Mouse (Mus musculus) forebrain, postnatal 0 days (tissue): Measurements from ENCODE around the gene Fbxw4. TPM values are rescaled to one million over a fixed set of nuclear protein-coding genes. Genes with fewer than 3 reads are reported as not detected.

Experiments used
- ATAC-seq: fragments of 200-750 bp; cut with Nextera tagmentation; 2 replicates; pipeline ENCODE4 v1.8.0; 2017; ENCODE audit warnings: mild to moderate bottlenecking, moderate library complexity
- DNase-seq: peaks from one replicate; pipeline ENCODE4 v3.0.0-alpha.2; 2015
- H3K27ac ChIP-seq: fragments of 300-500 bp; sonication (generic); 2 replicates; pipeline ENCODE4 v1.5.1; 2014; ENCODE audit warnings: low read depth, mild to moderate bottlenecking, antibody characterized with exemption, low read length, moderate library complexity, mixed read lengths
- H3K27me3 ChIP-seq: fragments of 300-500 bp; sonication (generic); 2 replicates; pipeline ENCODE4 v1.6.1; 2014; ENCODE audit warnings: mild to moderate bottlenecking, low read length, mixed read lengths; ENCODE audit not compliant: insufficient read depth
- H3K36me3 ChIP-seq: fragments of 300-500 bp; sonication (generic); 2 replicates; pipeline ENCODE4 v1.6.1; 2014; ENCODE audit warnings: mild to moderate bottlenecking, moderate library complexity; ENCODE audit not compliant: insufficient read depth
- H3K4me1 ChIP-seq: fragments of 300-500 bp; sonication (generic); 2 replicates; pipeline ENCODE4 v1.6.1; 2014; ENCODE audit warnings: antibody characterized with exemption; ENCODE audit not compliant: insufficient read depth
- H3K4me2 ChIP-seq: fragments of 300-500 bp; sonication (generic); 2 replicates; pipeline ENCODE4 v1.6.1; 2014; ENCODE audit warnings: low read depth, mild to moderate bottlenecking, moderate library complexity
- H3K4me3 ChIP-seq: fragments of 300-500 bp; sonication (generic); 2 replicates; pipeline ENCODE4 v1.5.1; 2014; ENCODE audit warnings: low read depth, low read length, mixed read lengths
- H3K9ac ChIP-seq: fragments of 300-500 bp; sonication (generic); 2 replicates; pipeline ENCODE4 v1.6.1; 2014; ENCODE audit warnings: mild to moderate bottlenecking
- H3K9me3 ChIP-seq: fragments of 300-500 bp; sonication (generic); 2 replicates; pipeline ENCODE4 v1.6.1; 2016; ENCODE audit warnings: low read length
- CTCF ChIP-seq: sonication (generic); IDR thresholded peaks from 2 replicates; pipeline ENCODE4 v1.5.1; 2016; ENCODE audit warnings: antibody characterized with exemption, control low read depth, low read depth
- WGBS: fragments of 180-500 bp; shearing (Covaris S2); extraction: QIAGEN DNeasy Blood & Tissue Kit; methylation state at CpG from one replicate; pipeline ENCODE4 v1.1.7; 2014; 5-methylcytosine and 5-hydroxymethylcytosine counted together
- polyA plus RNA-seq: library from polyadenylated mRNA; unstranded; fragments of >200 nt; fragmentation: Nextera tagmentation; extraction: Ambion mirVana; gene quantifications from 2 replicates; pipeline ENCODE4 v1.2.1, GENCODE M21; 2015
- total RNA-seq: library from RNA; depleted of rRNA; stranded (reverse); fragments of >200 nt; gene quantifications from 2 replicates; pipeline ENCODE4 v1.2.3, GENCODE M21; 2014

Fbxw4 gene
- total and polyA plus RNA-seq, 2 experiments from 2014 or later = 6.4 to 31.8 TPM

- ATAC-seq (no peak), DNase-seq (no peak)
- Histone ChIP-seq H3K9ac (no peak overlapping the region), H3K4me1 (no peaks in the 10 kb centered on the region), H3K4me3 (no peak overlapping the region), H3K27ac (no peak overlapping the region), H3K27me3 (no peaks in the 10 kb centered on the region), H3K9me3 (no peaks in the 10 kb centered on the region), H3K36me3 (peaks cover 51% of the 10 kb centered on the region), H3K4me2 (no peak overlapping the region)
- no peak for TF ChIP-seq CTCF
- 80% methylated on average over 7 of the region's 7 CpGs for WGBS
These were observed 85.7 kb downstream of the Fbxw4 start for GRCm38 (mm10) chr19:45574339-45574898.

DNA sequence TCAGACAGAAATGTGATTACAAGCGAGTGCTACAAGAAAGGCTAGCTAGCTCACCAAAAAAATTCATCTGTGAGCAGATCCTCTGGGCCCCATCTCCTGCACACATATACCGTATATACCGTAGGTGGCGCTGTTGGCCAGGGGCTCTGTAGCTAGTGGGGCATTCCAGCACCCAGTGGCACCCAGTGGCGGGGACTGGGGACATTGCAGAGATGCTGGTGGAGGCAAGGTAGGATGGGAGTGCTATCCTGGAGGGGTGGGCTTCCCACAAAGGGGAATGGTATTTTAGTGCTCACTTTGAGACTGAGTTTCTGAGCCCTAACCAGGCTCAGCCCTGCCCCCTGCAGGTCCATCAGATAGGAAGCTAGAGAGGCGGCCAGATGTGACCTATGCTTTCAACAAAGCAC lies 86.2 kb downstream of the Fbxw4 start:
- peak; percentile 88 for ATAC-seq
- peak; percentile 87 for TF ChIP-seq CTCF
- 19% methylated on average over 6 of the region's 6 CpGs for WGBS

GRCm38 (mm10) chr19:45573033-45573432 lies 87.1 kb downstream of the Fbxw4 start:
- ATAC-seq (no peak), DNase-seq (no peak)
- Histone ChIP-seq H3K36me3 (peaks cover 37% of the 10 kb centered on the region), H3K4me2 (no peak overlapping the region), H3K4me3 (no peak overlapping the region), H3K9ac (no peak overlapping the region), H3K27me3 (no peaks in the 10 kb centered on the region), H3K9me3 (no peaks in the 10 kb centered on the region), H3K27ac (no peak overlapping the region), H3K4me1 (no peaks in the 10 kb centered on the region)
- 81% methylated on average over 6 of the region's 6 CpGs for WGBS
- TF ChIP-seq CTCF = no peak

More for the DNA sequence above, 86.2 kb downstream of the Fbxw4 start:
- Histone ChIP-seq H3K9me3 (no peaks in the 10 kb centered on the region), H3K4me1 (no peaks in the 10 kb centered on the region), H3K4me2 (no peak overlapping the region), H3K27ac (no peak overlapping the region), H3K27me3 (no peaks in the 10 kb centered on the region), H3K9ac (no peak overlapping the region), H3K36me3 (peaks cover 46% of the 10 kb centered on the region), H3K4me3 (no peak overlapping the region)
- DNase-seq = peak; percentile 77

DNA sequence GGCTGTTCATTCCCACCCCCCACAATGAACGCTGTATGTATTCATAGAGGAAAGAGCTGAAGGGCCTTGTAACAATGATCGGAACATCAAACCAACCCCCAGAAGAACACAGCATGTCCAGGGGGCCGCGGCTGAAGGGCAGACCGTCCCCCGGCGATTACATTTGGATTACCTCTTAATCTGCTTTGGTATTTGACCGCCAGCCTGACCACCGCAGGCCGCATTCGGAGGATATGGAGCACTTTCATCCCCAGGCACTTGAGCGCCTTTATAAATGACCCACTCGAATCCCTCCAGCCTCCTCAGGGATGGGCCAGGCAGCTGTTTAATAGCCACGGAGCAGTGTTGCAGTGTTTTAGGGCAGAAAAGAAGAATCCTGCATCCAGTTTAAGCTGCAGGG lies 92.7 kb downstream of the Fbxw4 start:
- Histone ChIP-seq H3K27ac (no peak overlapping the region), H3K9me3 (no peaks in the 10 kb centered on the region), H3K4me3 (no peak overlapping the region), H3K9ac (no peak overlapping the region), H3K36me3 (peaks cover 16% of the 10 kb centered on the region), H3K4me1 (no peaks in the 10 kb centered on the region), H3K4me2 (no peak overlapping the region), H3K27me3 (no peaks in the 10 kb centered on the region)
- no peak for DNase-seq
- no peak for TF ChIP-seq CTCF
- no peak for ATAC-seq
- WGBS = 21% methylated on average over 14 of the region's 14 CpGs

DNA sequence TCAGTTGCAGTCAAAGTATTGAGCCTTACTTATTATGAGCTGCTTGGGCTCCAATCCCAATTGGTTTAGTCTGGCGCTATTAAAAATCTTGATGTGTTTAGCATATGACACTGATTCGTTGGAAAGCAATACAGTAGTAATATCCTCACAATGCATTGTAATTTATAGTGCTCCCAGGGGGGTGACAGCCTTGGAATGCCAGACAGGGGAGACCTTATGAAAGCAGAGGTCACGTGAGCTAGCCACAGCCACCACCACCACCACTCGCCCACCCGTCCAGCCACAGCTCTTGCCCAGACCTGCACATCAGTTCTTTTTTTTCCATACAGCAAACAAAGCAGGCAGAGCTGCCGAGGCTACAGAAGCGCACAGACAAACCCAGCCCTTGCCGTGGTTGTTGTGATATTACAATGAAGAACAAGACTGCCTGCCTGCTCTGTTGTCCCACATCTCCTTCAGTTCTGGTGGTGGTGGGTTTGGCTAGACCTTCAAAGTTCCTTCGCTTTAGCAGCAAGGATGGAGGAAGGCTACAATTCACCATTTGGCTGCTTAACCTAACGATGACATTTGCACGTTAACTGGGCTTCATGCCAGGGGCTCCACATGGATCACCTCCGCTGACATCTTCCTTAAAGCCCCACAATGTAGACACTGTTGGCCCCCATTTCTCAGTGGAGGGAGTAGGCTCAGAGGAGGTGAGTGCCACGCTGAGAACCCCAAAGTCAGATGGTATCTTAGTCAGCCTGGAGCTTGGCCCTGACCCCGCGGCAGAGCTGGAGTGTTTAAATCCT lies 94.0 kb downstream of the Fbxw4 start:
- Histone ChIP-seq H3K4me2 (no peak overlapping the region), H3K9ac (no peak overlapping the region), H3K4me3 (no peak overlapping the region), H3K36me3 (0 out of 2 replicates have a peak, but pooled peaks cover 4% of the 10 kb centered on the region), H3K27ac (no peak overlapping the region), H3K27me3 (no peaks in the 10 kb centered on the region), H3K9me3 (no peaks in the 10 kb centered on the region), H3K4me1 (no peaks in the 10 kb centered on the region; the same call in 1 of the 2 replicates)
- TF ChIP-seq CTCF = no peak
- DNase-seq (no peak), ATAC-seq (no peak)
- 54% methylated on average over 15 of the region's 15 CpGs for WGBS

DNA sequence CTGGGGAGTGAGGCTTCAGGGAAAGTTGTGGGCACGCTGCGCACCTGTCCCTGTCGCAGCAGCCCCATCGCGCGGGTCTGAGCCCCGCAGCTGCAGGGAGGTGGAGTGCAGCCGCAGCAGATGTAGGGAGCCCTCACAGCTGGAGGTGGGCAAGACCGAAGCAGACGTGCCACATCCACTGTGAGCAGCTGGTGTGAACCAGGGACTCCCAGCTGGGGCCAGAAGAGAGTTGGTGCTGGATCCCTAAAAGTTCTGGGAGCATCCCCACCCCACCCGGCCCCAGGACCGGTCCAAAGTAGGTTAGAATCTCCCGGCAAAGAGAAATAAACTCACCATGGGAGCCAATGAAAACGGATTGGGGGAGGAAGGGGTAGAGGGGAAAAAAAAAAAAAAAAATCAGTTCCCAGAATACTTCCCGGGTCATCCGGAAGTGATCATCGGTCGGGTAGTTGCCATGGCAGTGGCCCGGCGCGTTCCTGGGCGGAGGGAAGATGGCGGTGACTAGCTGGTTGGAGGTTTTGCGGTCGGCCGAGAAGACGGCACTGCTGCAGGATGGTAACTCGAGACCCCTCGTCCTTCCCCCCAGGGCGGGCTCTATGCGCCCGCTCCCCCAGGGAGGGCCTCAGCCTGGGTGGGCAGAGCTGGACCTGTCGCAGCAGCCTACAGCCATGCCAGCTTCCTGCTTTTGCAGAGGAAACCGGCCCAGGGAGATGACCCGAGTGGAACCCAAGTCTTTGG lies 99.8 kb downstream of the Fbxw4 start, which contains the start of the genes Poll and Gm17018:
Gene Poll, minus strand, starts transcription at position 379 of the 738 bp plus-strand sequence.
Gene Gm17018, plus strand, starts transcription at position 463 of the 738 bp plus-strand sequence.
- H3K27ac ChIP-seq = peak within 1 kb of the TSS; percentile 59
- H3K4me2 ChIP-seq = peak within 1 kb of the TSS; percentile 99
- TF ChIP-seq CTCF = no peak
- peaks cover 4% of the 10 kb centered on the region; the same call in 1 of the 2 replicates for H3K4me1 ChIP-seq
- H3K4me3 ChIP-seq = peak within 1 kb of the TSS; percentile 66
- H3K36me3 ChIP-seq = no peaks in the 10 kb centered on the region
- peak; percentile 97 for ATAC-seq
- H3K9me3 ChIP-seq = no peaks in the 10 kb centered on the region
- H3K27me3 ChIP-seq = no peaks in the 10 kb centered on the region
- under 1% methylated on average over 35 of the region's 35 CpGs for WGBS
- H3K9ac ChIP-seq = peak within 1 kb of the TSS; percentile 57
- peak; percentile 89 for DNase-seq
